Mouse (Mus musculus) frontal cortex, adult 2 months (tissue): ENCODE measurements at regions not wholly inside any gene's neighbourhood (a gene's known extent, or its start where the extent isn't known, plus 50 kb on each side); places are given as distances from the start of the nearest gene placed in this dataset.
"Not testable (repeated sequence)": the region's sequence is repeated elsewhere in the genome, so short reads cannot be mapped to it uniquely, and the experiment has no call there.

Experiments used
- DNase-seq, 2 experiments: peaks; one replicate each; pipeline ENCODE4 v3.0.0; 2022; ENCODE audit warnings: low spot score in 1 of 2; ENCODE audit errors: extremely low spot score in 1 of 2

DNA sequence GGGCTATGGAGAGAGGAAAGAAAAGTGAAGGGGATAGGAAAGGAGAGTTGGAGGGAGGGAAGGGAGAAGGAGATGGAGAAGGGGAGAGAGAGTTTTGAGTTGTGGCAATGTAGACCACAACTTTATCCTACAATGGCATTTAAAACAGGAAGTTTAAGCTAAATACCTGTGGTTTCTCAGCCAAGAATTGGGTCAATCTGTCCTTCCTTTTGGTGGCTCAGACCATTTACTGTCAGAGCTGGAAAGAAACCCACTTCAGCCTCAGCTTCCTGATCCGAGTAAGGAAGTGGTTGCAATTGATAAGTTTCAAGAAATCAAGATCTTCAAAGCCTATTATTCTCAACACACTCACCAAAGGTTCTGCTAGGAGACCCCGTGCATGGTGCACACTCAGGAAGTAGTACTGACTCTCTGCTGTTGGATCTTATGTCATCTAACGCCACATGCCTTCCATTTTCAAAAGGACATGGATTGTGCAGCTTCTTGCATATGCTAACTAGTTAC, 158.9 kb downstream of the Trib2 start:
- DNase-seq = no peak

DNA sequence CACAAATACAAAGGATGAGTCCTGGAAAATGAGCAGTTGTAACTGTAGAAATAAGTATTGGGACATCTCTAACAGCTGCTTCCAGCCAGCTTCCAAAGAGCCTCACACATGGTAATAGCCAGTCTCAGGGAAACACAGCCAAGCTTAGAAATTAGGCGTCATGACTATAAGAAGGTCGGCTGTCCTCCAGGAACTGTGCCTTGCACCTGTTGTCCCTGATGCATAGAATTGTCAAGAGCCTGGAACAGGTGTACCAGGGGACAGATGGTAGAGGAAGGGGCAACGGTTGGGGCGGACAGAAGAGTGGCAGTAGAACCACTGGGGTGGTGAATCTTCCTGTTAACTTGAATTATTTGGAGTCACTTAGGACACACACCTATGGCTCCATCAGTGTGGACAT, 162.1 kb downstream of the Trib2 start:
- no peak for DNase-seq

DNA sequence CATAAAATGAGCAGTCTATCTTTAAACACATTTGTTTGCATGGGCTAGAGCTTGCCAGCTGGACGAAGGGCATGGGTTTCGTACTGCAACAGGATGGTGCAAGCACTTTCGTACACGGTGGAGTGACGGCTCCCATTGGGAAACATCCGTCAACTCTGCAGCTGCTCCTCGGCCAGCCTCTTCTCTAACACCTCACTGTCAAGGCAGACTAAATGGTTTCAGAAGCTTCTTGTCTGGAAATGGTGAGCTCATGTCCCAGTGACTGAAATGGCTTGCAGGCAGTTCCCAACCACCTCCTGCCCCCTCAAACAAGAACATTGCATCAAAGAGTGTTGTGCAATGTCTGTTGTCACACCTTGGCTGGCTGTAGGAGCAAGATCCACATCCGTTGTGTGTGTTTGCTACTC, 163.4 kb downstream of the Trib2 start:
- DNase-seq = no peak

DNA sequence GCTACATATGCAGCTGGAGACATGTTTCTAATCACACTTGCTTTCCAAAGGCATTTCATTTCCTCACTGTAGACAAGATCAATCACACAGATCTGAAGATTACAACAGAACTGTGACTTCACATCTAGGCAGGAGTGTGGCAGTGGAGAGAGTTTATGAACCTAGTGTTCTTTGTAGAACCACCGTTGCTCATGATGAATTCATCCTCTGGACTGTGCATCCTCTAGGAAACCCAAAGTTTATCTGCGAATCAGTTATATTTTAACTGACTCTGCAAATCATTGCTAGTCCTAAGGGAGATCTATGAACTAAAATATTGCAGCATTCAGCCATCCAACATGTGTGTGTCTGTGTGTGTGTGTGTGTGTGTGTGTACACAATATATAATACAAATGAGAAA, 165.4 kb downstream of the Trib2 start:
- DNase-seq = no peak

DNA sequence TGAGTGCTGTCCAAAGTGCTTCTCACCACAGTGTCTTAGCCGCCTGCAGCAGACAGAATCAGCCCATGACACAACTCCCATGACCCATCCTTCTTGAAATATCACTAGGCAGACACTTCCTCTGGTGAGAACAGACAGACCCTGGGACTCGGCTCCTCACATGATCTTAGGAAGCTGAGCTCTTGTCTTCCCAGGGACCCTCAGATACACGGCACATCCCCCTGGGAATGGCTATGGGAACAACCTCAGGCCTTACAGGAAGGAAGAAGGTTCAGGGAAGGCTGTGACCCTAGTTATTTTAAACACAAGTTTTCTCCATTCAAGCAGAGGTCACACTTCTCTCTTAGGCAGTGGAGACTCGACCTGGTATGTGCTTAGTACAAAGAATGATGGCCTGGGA, 166.8 kb downstream of the Trib2 start:
- no peak for DNase-seq

DNA sequence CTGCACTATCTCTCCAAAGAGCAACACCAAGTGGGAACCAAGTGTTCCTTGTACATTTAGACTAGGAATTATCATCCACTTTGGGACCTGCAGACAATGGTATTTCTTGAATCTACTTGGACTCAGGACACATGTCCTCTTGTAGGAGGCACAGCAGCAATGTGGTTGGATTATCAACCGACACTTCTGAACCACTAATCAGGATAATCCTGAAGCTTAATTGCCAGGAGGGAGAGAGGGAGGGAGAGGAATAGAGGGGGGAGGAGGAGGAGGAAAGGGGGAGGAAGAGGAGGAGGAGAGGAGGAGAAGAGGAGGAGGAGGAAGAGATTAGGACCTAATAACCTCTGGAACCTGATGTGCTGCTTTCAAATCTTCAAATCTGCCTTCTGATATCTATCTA, 167.5 kb downstream of the Trib2 start:
- no peak for DNase-seq

DNA sequence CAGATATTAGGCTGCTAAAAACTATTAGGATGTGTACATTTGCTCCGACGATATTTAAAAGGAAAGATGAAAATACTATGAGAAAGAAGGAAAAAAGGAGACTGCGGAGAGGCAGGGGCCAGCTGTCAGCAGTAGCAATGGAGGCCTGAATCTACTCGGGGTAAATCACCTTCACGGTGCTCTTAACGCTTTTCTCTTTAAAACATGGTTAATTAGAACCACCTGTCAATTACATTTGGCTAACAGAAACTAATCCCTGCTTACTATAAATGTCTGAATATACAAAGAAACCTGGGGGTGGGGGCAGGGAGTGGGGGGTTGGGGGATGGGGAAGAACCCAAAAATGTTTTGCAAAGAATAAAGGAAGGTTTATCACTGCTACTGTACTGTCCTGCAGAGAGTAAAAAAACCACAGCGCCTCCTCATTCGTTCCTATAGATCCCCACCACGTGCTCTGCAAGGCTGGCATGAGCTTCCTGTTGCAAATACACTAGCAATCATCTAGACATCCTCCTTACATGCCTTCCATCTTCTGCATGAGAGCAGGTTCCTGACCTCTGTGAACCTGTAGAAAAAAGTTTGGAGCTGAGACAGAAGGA, 172.5 kb downstream of the Trib2 start:
- DNase-seq = no peak

DNA sequence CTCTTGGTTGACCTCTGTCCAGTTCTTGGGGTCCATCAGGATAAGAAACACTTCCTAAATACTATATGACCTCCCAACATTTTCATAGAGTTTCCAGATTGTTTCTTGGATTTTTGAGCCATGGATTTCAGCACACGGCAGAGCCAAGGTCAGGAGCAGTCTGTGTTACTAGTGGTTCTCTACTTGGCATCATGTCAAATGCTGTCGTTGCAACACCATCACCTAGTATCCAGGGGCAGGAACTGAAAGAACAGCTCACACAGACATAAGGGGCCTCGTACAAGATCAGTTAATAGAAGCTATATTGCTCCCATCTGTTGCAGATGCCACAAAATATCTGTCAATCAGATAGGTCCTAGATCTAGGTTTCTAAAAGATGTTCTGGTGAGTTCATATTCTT, 173.1 kb downstream of the Trib2 start:
- DNase-seq = no peak

DNA sequence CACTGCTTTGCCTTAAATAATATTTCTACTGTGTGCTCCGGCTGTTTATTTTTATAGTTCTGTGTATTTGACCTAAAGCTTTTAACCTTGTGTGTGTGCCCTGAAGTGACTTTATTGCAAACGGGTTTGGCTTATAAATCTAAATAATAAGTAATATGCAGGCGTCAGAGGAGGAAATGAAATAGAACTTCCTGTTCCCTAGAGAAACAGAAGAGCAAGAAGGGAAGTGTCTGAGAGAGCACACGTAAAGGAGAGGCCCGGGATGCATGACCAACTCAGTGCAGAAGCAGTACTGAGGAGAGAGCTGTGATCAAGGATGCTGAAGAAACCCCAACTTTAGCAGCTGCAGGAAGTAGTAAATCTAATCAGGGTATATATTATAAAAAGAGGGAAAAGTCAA, 176.4 kb downstream of the Trib2 start:
- no peak for DNase-seq

DNA sequence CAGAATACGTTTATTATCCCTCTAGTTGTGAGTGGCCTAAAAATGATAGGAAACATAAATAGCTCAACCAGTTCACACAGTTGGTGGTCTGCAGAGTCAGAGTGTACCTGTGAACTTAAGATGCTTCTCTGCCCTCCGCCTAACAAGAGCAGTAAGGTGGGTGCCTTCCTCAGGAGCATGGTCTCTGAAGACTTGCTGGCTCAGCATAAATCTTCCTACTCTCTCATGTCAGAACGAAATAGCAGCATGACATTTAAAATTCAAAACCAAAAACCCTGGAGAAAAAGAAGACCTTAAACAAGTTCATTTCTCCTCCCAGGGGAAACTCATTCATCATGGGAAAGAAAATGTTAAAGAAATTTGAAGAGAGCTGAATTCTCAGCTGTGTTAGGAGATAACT, 186.8 kb downstream of the Trib2 start:
- no peak for DNase-seq

DNA sequence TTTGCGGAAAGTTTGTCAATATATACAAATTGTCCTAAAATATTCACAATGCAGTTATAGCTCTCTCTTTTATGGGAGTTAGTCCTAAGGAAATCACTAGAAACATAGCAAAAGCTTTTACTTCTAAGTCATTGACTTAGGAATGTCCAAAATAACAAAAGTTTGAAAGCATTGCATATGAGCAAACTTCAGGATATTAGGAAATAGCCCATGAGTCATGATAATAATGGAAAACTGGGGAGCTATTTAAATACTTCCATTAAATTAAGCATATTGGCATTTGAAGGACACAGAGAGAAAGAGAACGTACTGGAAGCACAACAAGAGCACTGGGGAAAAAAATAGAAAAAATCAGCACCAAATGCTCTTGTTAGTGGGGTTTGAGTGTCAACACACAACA, 197.2 kb downstream of the Trib2 start:
- DNase-seq = no peak

DNA sequence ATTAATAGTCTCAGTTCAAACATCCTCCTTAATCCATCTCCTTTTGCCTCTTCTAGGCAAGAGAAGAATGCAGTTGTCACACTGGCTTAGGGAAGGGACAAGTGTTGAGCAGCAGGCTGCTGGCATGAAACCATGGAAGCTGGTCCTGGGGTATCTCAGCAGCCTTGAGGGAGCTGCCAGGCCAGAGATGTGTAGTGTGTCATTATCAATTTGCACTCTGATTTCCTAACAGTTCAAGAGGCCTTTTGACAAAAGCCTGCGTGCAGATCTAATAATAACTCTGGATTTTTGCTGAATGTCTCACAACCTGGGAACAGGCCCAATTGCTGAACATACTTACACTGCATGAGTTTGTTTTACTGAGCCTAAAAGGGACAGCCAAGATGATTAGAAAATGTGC, 199.4 kb downstream of the Trib2 start:
- no peak for DNase-seq

DNA sequence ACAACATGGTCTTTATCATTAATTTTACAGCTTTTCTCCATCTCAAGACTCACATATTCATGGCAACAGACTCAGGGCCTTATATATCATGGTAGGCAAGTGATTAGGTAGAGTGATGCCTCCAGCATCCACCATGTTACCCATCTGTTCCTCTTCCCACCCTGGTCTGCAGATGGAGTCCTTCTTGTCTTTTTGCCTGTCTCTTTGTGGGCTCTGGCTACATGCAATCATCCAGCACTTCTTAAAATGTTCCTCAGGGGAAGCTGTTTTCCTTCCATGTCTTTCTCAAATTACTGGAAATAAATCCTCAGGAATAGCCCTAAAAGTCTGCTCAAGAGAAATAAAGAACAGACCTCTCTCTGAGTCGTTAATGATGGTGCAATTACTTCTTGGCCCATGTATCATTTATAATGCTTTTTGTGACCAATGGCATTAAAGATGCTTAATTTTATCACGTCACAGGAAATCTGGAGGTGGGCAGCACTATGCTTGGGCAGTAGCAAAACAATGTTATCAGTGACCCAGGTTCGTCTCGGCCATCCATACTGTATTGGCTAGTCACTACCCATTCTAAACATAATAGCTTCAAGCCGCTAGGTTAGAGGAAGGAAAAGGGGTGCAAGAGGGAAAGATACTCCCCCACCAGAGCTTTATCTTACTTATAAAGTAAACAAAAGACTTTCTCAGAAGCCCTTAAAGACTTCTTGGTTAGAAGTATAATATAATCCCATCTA, 204.7 kb downstream of the Trib2 start:
- no peak for DNase-seq

DNA sequence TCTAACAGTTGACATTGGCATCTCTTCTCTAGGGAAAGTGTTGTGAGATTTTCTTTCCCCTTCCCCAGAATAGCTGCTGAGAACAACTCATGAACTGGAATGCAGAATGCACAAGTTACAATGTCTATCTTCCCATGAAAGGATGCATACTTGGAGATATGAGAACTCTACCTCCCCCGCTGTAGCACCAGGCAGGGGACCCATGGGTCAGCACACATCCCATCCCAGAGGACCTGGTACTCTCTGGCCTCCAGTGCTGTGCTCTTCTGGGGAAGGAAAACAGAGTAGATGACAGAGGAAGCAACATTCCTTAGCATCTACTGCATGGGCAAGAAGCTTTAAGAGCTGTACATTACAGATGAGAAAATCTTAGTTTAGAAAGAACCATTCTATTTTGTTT, 209.6 kb downstream of the Trib2 start:
- DNase-seq = no peak

DNA sequence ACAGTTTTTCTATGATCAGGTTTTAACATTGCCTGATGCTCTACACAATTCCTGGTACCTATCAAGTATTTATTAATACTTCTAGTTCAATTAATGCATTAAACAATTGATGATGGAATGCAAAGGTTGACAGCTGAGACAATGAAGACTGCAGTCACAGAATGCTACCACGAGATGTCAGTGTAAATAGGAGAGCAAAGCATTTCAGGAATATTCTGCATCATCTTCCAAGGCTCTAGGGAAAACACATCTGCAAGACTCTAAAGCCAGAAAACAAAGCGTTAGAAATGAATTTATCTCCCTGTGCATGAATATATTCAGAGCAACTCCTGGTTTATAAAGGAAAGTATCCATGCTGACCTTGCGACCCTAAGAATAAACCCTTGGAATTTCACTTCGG, 210.6 kb downstream of the Trib2 start:
- peak in 1 of 2 experiments; percentile 60 for DNase-seq

DNA sequence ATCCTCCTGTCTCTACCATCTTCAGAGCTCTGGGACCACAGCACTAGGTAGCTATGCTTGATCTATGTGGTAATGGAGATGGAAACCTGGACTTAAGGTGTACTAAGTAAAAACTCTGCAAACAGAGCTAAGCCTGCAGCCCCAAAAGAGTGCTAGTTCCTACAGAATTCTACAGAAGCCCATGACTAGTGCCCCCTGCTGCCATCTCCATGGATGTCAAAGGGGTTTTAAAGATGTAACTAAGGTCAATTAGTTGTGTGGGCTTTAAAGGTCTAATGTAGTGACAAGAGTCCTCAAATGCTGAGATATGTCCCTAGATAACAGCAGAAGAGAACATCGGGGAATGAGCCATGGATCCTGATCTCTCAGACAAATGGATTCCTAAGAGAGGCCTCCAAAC, 212.1 kb downstream of the Trib2 start:
- no peak for DNase-seq

DNA sequence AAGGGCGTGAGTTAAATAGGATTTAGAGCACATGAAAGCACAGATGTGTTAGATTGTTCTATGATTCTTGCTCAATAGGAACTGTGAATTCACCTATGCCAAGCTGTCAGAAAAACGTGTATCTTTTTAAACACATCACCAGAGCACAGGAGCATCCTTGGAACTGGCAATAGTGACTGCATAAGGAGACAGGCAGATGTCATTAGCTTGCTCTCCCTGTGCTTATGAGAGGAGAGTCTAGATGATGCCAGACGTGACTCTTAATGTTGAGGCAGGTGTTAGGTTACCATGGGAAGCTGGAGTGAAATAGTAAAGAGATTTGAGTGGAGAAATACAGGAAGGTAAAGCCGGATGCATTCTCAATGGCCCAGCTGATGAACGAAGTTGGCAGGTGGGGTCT, 212.8 kb downstream of the Trib2 start:
- DNase-seq = no peak

DNA sequence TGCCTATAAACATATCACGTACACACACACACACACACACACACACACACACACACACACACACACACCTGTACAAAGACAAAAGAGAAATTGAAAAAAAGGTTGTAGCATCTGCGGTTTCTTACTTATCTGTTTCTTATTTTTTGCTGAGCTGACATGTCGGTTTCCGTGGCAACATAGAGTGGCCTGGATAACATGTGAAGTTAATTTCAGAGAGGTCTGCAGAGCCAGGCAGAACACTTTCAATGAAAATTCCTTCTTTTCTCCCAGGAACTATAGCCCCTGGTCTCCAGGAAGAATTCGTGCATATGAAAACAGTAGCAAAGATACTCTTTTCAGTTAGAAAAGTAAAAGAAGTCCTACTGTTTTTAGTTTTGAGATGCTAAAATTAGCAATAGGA, 213.4 kb downstream of the Trib2 start:
- no peak for DNase-seq

DNA sequence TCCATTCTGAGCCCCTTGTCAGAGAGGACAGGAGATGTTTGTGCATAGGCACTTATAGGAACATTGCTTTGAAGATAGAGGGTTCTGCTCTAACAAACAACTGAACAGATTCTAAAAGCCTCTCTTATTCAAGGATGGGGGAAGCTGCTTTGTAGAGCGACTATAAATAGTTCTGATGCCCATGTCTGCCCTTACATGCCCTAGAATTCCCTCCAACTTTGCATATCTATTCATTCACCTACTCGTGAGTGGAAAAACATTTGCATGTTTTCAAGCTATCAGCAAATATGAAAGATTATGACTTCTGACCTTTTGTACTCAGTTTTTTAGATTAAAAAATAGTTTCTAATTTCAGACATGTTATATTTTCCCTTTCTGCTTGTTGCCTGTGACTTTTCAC, 222.0 kb downstream of the Trib2 start:
- DNase-seq = no peak

DNA sequence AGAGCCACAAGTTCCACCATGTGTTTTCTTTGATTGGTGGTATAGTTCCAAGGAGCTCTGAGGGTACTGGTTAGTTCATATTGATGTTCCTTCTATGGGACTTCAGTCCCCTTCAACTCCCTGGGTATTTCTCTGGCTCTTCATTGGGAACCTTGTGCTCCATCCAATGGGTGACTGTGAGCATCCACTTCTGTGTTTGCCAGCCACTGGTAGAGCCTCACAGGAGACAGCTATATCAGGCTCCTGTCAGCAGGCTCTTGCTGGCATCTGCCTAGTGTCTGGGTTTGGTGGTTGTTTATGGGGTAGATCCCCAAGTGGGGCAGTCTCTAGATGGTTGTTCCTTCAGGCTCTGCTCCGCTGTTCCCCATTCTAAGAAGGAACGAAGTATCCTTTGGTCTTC, 228.9 kb downstream of the Trib2 start:
- not testable (repeated sequence) for DNase-seq

DNA sequence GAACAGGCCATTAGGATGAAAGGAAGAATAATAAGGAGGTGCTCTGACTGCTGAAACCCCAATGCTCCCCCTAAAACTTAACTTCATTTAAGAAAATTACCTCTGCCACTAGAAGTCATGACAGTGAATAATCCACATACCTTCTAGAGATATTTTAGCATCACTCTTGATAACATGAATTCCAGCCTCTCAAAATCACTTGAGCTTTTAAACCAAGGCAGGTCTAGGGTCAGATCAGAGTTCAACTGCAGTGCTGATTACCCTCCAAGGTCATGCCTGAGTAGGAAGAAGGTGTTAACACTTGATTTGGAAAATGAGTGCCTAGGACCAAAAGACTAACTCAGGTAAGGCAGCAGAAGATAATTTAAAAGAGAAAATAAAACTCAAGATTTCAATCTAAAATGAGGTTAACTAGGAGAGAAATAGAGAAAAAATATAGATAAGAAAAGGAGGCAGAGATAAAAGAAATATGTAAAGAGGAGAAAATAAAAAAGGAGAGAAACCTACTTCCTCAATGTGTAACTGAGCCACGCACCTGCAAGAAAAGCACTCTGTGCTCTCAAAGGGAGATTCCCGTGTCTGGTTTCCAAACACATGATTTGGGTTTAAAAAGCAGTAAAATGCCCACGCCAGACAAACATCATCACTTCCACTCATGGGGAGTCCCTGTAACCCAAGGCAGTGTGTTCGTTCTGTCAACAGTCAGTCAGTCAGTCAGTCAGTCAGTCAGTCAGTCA, 229.8 kb downstream of the Trib2 start:
- no peak for DNase-seq

DNA sequence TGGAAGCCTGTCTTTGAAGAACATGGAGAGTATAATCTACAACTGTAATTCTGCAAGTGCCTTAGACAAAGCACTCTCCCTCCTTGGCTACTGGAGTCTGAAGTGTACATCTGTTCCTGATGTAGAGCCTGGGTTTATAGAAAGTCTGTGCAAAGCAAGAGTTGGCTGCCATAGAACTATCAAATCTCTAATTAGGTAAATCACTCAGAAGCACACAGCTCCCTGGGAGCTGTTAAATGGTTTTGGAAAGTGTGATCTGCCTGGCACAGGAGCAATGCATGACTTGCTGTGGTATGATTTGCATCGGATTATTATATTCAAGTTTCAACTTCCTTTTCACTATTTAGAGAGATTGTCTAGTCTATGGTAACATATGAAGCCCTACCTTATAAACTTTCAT, 230.9 kb downstream of the Trib2 start:
- no peak for DNase-seq
